Mouse (Mus musculus) neutrophil, adult 5-6 weeks (primary cell): Measurements from ENCODE around the gene Tpx2. TPM values are rescaled to one million over a fixed set of nuclear protein-coding genes. Genes with fewer than 3 reads are reported as not detected.

Experiments used
- ATAC-seq: fragments of 151-379, 151-347 bp; 2 replicates; pipeline ENCODE4 v1.8.0; 2017; ENCODE audit warnings: mild to moderate bottlenecking, moderate TSS enrichment; ENCODE audit not compliant: insufficient number of reproducible peaks, poor library complexity, low FRiP score, severe bottlenecking; ENCODE audit errors: extremely low read depth
- total RNA-seq: library from RNA; stranded (forward); fragments of 200-1000 nt; gene quantifications from 2 replicates; pipeline ENCODE4 v1.2.3, GENCODE M21; 2017

Gene Tpx2
- 0.70 and 0.74 TPM in 2 replicates for total RNA-seq

DNA sequence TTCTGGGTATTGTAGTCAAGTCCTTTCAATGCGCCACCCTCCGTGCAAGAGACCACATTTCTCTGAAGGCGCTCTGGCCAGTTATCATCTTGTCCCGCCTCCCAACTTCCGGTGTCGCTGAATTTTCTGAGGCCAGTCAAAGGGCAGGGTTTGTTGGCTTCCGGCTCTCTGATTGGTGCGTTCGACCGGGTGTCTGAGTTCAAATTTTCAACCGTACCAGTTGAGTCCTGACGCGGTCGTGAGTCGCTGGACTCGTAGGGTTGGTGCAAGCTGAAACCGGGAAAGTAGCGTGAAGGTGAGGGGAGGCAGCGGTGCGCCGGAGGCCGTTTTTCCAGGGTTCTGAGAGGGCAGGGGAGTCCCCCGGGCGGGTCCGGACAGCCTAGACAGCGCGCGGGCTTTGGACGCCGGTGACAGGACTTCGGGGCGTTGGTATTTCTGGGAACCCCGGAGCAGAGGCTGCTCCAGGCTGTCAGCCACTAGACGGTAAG is at the start of gene Tpx2:
TSS of gene Tpx2 (plus strand) at position 150 of the 488 bp plus-strand sequence.
- ATAC-seq: peak; percentile 100

DNA sequence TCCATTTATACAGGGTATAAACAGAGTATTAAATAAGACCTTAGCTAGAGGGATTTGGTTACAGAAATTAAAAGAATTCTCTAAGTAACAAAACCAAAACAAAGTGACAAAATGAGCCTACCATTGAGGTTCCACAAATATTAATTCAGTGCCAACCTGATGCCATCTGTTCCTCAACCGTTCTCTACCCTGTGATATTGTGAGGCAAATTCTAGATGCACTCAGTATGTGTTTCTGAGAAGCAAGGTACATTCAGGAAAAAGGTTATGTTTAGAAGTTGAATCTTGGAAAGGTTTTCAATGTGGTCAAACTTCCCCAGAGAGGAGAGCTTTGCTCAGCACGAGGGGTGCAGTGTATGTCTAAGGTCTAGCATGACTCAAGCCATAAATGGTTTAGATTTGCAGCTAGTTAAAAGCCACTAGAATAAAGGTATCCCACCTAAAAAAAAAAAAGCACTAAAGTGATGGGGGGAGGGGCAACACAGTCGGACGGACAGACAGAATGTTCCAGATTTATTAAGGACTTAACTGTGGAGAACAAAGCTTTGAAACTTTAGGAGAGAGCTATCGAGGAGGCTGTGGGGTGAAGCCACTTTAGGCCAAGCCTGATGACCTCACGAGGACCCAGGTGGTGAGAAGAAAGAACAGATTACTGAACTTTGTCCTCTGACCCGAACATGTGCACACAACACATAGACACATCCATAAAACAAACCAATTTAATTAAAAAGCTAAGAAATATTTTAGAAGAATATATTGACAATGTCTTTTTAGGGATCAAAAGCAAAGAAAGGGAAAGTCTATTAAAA is 47.6 kb upstream of the Tpx2 start:
- no peak for ATAC-seq

DNA sequence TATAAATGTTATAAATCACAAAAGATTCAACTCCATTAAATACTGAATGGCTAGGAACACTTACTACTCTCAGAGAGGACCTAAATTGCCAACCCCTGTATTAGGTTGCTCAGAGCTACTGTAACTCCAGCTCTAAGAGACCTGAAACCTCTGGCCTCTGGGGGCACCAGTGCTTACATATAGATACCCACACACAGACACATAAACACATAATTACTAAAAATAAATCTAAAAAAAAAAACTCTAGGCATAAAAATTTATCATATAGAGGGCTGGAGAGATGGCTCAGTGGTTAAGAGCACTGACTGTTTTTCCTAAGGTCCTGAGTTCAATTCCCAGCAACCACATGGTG is 47.0 kb upstream of the Tpx2 start:
- ATAC-seq: no peak

DNA sequence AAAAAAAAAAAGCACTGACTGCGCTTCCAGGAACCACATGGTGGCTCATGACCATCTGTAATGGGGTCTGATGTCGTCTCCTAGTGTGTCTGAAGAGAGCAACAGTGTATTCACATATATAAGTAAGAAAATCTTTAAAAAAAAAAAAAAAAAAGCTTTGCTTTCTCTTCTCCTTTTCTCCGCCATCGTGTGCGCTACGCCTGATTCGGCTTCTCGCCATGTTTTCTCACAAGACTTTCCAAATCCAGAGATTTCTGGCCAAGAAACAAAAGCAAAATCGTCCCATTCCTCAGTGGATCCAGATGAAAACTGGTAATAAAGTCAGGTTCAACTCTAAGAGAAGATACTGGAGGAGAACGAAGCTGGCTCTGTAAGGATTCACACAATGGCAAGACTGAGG is 45.5 kb upstream of the Tpx2 start:
- ATAC-seq: no peak

DNA sequence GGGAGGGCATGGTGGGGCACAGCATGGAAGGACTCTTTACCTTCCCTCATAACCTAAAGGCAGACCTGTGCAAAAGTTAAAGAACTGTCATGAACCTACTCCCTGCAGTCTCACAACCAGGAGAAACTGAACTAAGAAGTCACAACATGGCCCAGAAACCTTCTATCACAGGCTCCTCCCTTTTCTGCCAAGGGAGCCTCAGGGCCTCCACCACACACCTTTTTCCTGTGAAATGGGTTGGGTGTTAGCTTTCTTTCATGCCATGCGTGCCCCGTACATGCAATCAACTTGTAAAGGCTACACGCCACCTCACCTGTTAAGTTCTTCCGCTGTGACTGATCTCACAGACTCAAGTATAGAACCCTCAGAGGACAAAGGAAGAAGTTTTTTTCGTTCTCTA is 44.7 kb upstream of the Tpx2 start:
- no peak for ATAC-seq

DNA sequence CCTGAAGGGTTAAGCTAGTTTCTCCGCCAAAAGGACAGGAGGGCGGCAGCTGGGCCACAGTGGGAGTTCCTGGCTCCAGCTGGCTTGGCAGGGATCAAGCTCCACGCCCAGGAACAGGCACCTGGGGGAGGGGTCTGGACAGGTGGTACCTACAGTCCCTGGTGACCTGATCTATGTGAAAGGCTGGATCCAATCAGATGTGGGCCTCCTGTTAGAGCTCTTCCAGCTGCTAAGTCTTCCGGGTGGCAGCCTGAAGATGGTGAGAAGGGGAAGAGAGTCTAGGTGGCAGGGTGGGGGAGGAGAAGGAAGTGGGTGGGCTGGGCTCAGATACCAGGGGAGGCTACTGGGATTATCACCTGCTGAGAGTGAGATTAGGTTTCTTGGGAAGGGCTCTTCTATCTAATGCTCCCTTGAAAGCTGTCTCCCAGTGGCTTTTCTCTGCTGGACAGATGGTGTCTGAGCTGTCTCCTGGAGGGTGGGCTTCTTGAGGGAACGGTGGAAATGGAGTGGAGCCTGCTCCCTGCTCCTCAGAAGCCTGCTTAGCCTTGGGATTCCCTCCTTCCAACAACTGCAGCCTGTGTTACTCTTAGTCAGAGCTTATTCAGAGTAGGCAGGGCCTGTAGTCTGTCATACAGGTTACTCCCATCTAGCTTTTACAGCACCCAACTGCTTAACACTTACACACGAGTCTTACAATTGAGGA is 43.2 kb upstream of the Tpx2 start:
- no peak for ATAC-seq

DNA sequence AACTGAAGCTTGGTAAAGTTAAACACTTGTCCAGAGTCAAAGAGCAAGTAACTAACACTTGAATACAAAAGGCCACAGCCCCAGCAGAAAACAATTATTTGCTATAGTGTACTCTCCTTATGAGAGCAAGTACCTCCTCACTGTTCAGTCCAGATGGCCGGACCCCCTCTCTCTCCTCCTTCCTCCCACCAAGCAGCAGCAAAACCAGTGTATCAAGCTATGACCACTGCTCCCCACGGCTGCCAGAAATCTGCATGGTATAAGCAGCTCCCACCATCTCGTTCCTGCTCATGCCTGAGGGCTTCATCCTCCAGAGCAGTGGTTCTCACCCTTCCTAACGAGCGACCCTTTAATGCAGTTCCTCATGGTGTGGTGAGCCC is 42.7 kb upstream of the Tpx2 start:
- no peak for ATAC-seq

DNA sequence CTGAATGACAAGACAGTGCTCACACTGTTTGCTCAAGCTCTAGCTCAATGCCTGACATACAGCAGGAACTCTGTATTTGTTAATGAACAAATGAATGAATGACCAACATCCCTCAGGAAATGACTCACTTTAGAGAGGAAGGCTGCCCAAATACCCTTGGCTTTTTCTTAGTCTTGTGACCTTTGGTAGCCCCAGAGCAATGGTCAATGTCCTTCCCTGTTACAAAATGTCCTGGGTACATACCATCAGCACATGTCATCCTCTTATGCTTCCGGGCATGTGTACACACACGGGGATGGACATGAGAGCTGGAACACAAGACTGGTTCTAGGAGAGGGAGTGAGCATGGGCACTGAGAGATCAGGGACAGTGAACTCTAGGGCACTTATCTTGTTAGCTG is 41.7 kb upstream of the Tpx2 start:
- no peak for ATAC-seq

DNA sequence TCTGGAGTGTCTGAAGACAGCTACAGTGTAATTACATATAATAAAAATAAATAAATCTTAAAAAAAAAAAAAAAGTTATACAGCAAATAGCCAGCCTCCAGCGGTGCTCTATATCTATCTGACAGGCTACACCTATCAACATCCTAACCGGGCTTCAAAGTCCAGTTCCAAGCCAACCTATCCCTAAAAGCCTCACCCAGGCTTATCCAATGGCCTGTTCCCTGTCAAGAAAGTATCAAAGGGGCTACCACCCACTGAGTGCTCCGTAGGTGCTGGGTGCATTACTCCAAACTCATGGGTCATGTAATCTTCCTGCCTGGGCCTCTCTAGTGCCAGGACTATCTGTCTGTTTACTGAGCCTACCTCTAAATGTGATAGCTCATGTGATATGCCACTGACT is 39.6 kb upstream of the Tpx2 start:
- ATAC-seq: no peak

DNA sequence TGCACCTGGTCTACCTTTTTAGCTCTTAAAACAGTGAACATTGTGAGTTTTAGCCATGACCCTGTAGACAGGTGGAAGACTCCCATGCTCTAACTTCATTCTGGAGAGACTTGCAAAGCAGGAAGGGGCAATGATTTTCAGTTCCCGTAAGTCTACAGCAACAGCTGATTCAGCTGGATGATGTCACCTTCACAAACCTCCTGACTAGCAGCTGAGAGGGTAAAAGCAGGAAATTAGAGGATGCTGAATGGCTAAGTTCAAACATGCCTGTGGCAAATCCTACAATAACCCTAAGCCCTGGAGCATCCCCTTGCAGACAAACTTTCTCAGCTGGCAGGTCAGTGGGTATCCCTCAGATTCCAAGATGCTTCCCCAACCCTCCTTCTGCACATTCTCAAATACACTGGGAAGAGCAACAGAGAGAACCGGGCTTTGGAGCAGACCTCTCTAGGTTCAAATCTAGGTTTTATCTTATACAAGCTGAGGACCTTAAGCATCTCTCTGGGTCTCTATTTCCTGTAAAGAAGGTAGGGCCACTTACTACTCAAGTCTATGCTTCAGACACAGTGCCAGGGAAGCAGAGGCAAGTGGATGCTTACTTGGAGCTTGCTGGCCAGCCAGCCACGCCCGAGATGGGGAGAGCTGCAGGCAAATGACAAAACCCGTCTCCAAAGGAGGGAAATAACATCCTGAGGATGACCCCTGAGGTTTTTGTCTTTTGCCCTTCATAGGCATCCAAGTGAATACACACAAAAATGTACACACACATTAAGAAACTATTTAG is 37.4 kb upstream of the Tpx2 start:
- peak; percentile 41; the same call in 1 of the 2 replicates for ATAC-seq

DNA sequence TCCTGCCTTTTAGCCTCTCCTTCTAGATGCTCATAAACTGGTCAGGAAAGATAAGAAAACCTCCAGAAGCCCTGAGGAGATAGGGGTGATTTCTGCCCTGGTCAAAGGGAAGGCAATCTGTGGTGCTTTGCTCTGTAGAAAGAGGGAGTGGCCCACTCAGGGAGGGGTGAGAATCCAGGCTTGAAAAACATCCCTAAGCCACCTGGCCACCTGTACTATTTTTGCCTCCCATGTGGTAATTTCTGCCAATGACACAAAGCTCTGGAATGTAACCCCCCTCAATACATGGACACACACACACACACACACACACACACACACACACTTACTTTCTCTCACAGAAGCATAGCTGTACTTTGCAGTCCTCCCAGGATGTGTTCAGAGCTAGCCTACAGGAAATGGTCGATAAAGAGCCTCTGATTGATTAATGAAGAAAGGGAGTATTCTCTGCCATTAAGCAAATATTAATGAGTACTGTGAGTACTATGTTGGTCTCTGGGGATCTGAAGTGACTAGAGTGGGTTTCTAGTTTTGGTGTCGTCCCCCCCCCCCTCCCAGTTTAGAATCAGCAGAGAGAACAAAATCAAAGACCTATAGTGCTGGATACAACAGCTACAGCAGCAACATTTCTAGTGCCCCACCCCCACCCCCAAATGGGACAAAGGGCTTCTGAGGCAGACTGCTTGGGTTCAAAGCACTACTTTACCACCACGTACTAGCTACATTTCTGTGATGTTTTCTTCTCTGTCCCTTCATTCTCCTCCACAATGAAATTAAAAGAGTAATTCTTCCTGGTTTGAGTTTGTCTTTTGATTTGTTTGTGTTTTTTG is 36.2 kb upstream of the Tpx2 start:
- ATAC-seq: no peak

DNA sequence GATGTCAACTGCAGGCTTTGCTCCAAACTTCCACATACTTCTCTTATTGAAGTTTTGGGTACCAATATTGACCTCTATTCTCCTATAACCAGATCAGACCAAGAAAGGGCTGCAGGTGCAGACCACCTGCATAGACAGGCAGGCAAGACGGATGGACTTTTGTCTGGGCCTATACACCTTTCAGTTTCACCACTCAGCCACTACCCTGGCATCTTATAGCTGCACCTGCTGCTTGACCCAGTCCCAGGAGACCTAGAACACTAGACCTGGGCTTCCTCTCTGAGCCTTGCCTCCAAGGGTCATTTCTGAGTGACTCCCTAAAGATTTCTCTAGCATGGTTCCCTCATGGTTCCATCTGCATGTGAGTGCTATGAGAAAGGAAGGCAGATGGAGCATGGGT is 34.5 kb upstream of the Tpx2 start:
- ATAC-seq: no peak

DNA sequence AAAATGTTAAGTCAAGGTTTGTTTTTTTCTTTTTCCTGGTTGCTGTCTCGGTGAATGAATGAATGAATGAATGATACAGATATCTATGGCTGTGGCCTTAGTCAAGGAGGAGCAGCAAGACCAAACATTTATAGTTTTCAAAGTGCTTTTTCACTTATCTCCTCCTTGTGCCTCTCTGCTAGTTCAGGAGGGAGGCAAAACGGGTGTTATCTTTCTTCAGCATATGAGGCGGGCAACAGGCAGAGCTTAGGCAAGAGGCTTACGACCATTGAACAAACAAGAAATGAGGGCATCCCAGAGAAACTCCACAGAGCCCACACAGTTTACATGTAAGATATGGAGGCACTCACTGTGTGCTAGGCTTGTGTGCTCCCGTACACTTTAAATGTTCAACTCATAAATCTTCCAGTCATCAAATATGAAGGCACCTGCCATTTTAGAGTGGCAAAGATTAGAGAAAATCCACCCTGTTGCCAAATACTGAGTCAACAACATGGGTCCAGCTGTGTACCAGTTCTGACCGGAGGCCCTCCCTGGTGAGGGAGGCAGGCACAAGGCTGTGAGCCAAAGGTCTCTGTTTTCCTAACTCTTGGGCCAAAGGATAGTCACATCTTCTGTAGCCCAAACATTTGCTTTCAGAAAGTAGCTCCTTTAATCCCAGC is 33.4 kb upstream of the Tpx2 start:
- ATAC-seq: no peak

DNA sequence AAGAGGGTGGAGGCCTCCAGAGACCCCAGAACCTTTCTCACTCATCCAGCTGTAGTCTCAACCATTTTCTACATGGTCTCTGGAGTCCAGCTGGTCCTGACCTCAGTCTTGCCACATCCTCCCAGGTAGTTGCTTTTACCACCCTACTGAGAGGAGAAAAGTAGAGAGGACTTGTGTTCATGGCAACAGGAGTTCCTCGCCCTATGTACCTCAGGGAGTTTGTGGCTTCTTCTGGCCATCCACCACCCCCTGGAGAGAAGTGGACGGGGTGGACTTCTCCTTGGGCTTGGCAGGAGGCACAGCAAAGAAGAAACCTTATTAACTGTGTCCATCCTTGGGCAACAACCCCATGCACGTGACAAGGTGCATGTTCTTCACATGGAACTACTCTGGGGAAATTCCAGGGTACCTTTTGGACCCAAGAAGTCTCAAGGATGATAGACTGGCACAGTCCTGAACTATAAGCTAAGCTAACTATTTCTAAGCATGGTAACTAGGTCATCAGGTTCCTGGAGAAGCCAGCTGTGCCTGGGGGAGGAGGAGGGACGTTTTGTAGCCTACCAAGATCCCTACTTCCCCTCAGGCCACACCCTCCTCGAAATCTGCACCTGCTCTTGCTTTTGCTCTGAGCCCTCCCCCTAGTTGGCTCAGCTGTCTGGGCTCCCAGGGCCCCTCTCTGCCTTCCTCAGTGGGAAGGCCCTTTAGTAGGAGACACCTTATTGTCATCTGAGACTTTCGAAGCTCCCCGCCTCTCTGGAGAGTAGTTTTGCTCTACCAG is 31.7 kb upstream of the Tpx2 start:
- ATAC-seq: peak; percentile 18; the same call in 1 of the 2 replicates

DNA sequence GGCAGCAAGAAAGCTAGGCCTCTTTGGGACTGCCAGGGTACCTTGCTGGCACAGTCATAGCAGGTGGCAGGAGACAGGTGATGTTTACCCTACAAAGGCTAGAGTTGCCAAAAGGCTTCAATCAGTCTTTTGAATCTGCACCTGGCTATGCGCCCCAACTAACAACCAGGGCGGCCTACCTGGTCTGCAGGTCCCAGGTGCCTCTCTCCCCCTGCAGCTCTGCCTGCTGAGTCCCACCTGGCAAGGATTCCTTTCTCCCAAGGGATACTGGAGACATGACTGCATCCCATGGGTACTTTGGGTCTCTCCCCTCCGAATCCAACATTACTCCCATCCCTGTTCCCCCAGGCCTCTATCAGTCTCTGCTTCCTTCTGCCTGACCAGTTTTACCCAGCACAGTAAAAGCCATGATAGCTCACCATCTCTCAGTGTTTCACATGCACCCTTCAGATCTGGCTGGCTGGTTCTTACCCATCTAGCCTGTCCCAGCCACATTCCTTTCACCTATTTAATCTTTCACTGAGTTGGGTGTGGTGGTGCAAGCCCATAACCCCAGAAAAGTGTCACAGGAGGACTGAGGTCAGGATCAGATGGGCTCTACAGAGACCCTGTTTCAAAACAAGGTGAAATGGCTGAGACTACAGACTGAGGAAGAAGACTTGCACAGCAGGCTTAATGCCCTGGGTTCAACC is 31.0 kb upstream of the Tpx2 start:
- no peak for ATAC-seq

DNA sequence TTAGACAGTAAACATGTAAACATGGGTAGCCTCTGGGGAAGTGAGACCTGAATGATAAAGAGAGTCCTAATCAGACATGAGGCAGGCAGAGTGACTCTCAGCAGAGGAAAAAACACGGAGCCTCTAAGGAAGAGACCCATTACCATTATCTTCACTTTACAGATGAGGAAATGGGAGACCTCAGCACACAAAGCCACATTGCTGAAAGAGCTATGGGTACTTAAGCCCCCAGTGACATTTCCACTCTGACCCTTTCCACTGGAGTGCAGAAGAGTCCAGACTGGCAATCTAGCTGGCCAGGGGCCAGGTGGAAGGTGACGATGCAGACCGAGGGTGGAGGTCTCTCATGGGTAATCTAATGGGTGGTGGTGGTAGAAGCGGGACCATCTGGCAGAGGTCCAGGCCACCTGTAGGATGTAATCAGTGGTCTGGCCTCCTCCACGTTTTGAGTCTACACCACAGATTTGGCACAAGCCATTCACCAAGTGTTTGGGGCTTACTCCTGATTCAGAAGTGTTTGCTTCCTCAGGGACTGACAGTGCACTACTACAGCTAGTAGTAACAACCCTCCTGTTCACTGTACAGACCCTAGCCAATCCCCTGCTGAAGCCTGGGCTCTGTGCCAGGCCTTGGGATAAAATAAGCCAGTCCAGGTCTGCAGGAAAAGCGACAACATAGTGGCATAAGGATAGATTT is 30.0 kb upstream of the Tpx2 start:
- no peak for ATAC-seq

DNA sequence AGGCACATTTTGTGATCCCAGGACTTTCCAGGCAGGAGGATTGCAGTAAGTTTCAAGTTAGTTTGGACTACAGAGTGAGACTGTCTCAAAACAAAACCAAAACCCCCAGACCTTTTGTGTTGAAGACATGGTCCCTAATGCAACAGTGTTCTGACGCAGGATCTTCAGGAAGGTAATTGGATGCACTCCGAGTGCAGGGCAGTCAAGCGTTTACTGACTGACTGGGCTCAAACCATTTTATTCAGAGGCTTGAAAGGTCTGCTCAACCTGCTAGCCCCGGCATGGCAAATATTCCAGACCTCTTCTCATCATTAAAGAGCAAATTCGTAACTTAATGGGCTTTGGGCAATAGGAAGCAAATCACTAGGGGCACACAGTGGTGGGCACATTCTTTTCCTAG is 29.1 kb upstream of the Tpx2 start:
- no peak for ATAC-seq
